Mouse (Mus musculus): ENCODE results near the gene Atp5s.

- no peak for TF ChIP-seq CTCF (IDR thresholded peaks at IDR 0.05)
- TF ChIP-seq EP300 (IDR thresholded peaks at IDR 0.05): no peak
These were observed 11.1 kb upstream of the Atp5s start for GRCm38 (mm10) chr12:69713628-69714027.

Data from lung, postnatal 0 days (tissue).